Mouse (Mus musculus) kidney, postnatal 10 days (tissue): ENCODE measurements around the gene Purb.
"Not testable (repeated sequence)": the region's sequence is repeated elsewhere in the genome, so short reads cannot be mapped to it uniquely, and the experiment has no call there.

Source experiments
- DNase-seq: peaks from one replicate; pipeline ENCODE4 v3.0.0; 2021; ENCODE audit warnings: mixed read lengths

The Purb gene

DNA sequence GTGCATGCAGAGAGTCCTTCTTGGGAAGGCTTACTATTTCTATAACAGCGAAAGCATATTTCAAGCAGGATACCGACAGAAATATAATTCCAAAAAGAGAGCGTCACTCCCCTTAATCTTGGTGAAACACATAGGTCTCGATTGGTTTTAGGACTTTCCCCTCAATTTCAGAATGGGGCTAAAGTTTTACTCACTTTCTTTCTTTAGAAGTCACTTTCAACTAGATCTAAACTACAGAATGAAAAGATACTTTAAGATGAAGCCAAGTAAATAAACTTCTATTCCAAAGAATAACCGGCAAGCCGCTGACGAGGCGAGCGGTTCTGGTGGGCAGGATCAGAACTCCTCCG is 32.0 kb downstream of the Purb start:
- DNase-seq, result no peak

DNA sequence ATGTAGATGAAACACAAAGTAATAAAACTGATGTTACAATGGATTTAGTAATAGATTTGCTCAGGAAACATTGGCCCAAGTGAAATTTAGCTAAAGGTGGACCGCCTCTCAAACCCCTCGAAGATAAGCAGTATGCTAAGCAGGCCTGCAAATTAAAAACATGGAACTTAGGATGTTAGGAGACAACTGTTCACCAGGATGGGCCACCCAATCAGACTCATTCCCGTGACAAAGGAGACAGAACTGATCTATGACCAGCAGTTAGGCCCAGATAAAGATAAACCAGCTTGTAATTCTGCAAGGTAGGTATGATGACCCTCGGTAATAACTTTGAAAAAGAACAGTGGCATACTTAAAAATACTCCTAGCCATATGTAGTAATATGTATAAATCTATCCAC is 32.6 kb downstream of the Purb start:
- no peak for DNase-seq

DNA sequence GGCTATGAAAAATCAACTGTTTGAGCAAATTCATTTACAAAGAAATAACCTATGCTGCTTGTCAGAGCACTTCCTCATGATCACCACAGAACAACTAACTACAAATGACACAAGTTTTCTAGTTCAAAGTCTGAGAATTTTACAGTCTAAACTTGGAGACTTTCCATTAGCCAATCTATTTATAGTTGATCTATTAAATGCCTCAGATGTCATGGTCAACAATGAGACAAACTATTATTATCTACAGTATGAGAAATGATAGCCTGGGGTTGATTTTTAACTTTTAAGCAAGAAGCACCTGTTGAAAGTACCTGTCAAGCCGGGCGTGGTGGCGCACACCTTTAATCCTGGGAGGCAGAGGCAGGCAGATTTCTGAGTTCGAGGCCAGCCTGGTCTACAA is 33.2 kb downstream of the Purb start:
- DNase-seq, result no peak

DNA sequence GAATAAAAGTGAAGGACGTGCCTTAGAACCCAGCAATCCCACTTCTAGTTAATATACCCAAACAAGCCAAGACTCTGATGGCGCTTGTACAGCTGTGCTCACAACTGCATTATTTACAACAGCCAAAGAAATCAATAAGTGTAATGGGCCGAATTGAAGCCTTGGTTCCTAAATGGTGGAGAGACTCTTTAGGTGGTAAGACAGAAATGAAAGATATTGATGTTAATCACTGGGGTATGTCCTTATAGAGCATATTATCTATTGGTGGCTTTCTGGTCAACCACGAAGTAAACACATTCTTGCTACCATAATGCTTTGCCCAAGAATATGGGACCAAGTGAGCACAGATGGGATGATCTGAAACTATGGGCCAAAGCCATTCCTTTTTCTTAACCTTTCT is 35.5 kb downstream of the Purb start:
- no peak for DNase-seq

GRCm38 (mm10) chr11:6437667-6438066 is 38.0 kb downstream of the Purb start:
- no peak for DNase-seq

- peak; percentile 74 for DNase-seq
These were observed 39.3 kb downstream of the Purb start for GRCm38 (mm10) chr11:6436442-6436841.

DNA sequence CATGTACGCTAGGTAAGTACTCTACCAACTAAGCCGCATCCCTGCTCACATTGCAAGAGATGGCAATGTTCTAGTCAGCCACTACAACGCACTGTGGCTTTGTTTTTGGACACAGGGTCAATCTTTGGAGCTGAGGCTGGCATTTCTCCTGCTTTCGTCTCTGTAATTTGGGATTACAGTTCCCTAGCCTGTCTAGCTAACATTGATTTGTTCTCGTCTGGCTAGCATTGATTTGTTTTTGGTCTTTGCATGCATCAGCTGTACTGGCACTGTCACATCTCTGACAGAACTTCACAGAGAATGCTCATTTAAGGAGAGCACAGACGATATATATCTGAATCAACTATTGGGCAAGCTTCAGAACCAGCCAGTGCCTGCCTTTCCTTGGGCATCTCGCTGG is 45.5 kb downstream of the Purb start:
- no peak for DNase-seq

- DNase-seq, result no peak
These were observed 54.9 kb downstream of the Purb start for GRCm38 (mm10) chr11:6420722-6421350.

GRCm38 (mm10) chr11:6420283-6420703 is 55.4 kb downstream of the Purb start:
- DNase-seq, result no peak

DNA sequence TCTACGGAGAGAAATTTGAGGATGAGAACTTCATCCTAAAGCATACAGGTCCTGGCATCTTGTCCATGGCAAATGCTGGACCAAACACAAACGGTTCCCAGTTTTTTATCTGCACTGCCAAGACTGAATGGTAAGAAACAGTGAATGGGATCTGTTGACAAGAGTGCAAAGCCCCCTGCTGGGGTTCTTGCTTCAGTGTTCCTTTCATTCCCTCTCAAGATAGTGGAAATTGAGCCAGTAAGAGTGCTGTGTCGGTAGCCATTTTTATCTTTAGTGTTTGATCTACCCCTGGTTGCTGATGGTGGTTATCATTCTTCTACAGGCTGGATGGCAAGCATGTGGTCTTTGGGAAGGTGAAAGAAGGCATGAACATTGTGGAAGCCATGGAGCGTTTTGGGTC is 56.6 kb downstream of the Purb start:
- not testable (repeated sequence) for DNase-seq

- DNase-seq, result no peak
These were observed 57.0 kb downstream of the Purb start for GRCm38 (mm10) chr11:6418751-6419150.
